Mouse (Mus musculus) spleen, adult 2 months (tissue): ENCODE data around the gene Pex7.

ENCODE experiments used
- CTCF ChIP-seq: fragments of 200-500 bp; IDR thresholded peaks from 2 replicates; pipeline ENCODE4 v1.5.1; 2011; ENCODE audit warnings: mild to moderate bottlenecking, inconsistent platforms; ENCODE audit not compliant: insufficient read depth, insufficient read length, insufficient replicate concordance; ENCODE audit errors: extremely low read depth
- POLR2A ChIP-seq: fragments of 200-500 bp; IDR thresholded peaks from 2 replicates; pipeline ENCODE4 v1.6.1; 2011; ENCODE audit warnings: low read depth, low read length, inconsistent platforms

GRCm38 (mm10) chr10:19815371-19815770 lies 92.1 kb downstream of the Pex7 start:
- TF ChIP-seq CTCF (no peak), POLR2A (no peak)
